Mouse (Mus musculus) heart, postnatal 0 days (tissue): ENCODE data around the gene Pln.

Source experiments
- CTCF ChIP-seq: IDR thresholded peaks from 2 replicates; pipeline ENCODE4 v1.5.1; 2016; ENCODE audit warnings: antibody characterized with exemption, control low read depth, low read depth
- EP300 ChIP-seq: IDR thresholded peaks from 2 replicates; pipeline ENCODE4 v1.6.1; 2016; ENCODE audit warnings: antibody characterized with exemption, low read depth

GRCm38 (mm10) chr10:53388227-53388920 is 50.9 kb downstream of the Pln start:
- TF ChIP-seq EP300: no peak
- TF ChIP-seq CTCF: no peak
